Mouse (Mus musculus): ENCODE data around the gene Abcb5. TPM values are rescaled to one million over a fixed set of nuclear protein-coding genes. Genes with fewer than 3 reads are reported as not detected.
A peak's percentile ranks its signal among the peaks of the same experiment; 100 is the strongest.

Abcb5 gene
- polyA plus RNA-seq, 1 experiment from 2014 or later: not detected

DNA sequence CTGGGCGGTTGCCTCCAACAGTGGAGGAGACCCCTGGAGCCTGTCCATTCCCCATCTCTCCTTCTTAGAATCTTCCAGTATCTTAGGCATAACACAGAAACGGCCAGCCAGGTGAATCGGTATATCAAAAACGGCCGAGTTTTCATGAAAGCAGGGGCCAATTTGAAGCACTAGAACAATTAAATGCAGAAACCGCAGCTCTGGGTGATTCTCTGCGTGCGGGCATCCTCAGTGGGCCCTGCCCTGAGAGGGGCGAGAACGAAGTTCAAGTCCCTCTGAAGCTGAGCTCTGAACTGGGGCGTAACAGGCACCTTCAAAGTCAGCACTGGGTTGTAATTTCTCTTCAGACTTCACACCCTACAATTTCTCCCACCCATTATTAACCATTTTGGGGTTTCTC, 128.9 kb downstream of the Abcb5 start:
- Histone ChIP-seq H3K9ac (ENCODE audit: low read length) (peak overlapping the region; percentile 0; the same call in 1 of the 2 replicates), H3K4me1 (ENCODE audit: control insufficient read depth, insufficient read depth, low read length) (peaks cover 19% of the 10 kb centered on the region), H3K27me3 (ENCODE audit: control insufficient read depth, insufficient read depth, low read length) (peaks cover 56% of the 10 kb centered on the region), H3K9me3 (ENCODE audit: control insufficient read depth, low read length) (no peaks in the 10 kb centered on the region), H3K36me3 (ENCODE audit: control insufficient read depth, insufficient read depth, low read length) (no peaks in the 10 kb centered on the region), H3K27ac (ENCODE audit: low read depth, low read length) (no peak overlapping the region), H3K4me3 (ENCODE audit: low read depth, low read length) (peak overlapping the region; percentile 31), H3K4me2 (peak overlapping the region; percentile 86)
- 2% methylated on average over 11 of the region's 11 CpGs for WGBS
- DNase-seq (ENCODE audit: low spot score, missing footprints): peak; percentile 95
- no peak; the same call in 1 of the 2 replicates for ATAC-seq (ENCODE audit: low FRiP score)

GRCm38 (mm10) chr12:118836411-118837341, 129.5 kb downstream of the Abcb5 start:
- Histone ChIP-seq H3K4me1 (ENCODE audit: control insufficient read depth, insufficient read depth, low read length) (peaks cover 19% of the 10 kb centered on the region), H3K36me3 (ENCODE audit: control insufficient read depth, insufficient read depth, low read length) (no peaks in the 10 kb centered on the region), H3K27ac (ENCODE audit: low read depth, low read length) (no peak overlapping the region), H3K9ac (ENCODE audit: low read length) (peak overlapping the region; percentile 29; the same call in 1 of the 2 replicates), H3K4me2 (peak overlapping the region; percentile 86), H3K27me3 (ENCODE audit: control insufficient read depth, insufficient read depth, low read length) (peaks cover 53% of the 10 kb centered on the region), H3K4me3 (ENCODE audit: low read depth, low read length) (peak overlapping the region; percentile 31), H3K9me3 (ENCODE audit: control insufficient read depth, low read length) (no peaks in the 10 kb centered on the region)
- DNase-seq (ENCODE audit: low spot score, missing footprints) (peak; percentile 96), ATAC-seq (ENCODE audit: low FRiP score) (peak; percentile 88)
- WGBS: under 1% methylated on average over 64 of the region's 72 CpGs

DNA sequence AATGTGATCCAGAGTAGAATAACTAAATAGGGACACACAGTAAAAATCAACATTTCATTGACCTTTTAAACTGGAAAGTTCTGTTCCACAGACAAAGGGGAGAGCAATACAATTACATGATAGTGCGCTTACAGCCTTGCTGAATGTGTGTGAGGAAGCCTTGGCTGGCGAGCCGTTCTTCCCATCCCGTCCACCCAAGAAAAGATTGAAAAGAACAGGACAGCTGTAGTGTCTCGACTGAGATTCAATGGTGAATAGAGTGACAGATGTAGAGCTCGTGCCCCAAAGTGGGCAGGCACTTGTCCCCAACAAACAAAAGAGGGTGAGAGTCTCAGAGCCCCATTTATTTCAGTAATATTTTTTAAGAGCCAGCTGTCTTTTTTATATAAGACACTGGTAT, 136.3 kb downstream of the Abcb5 start:
- H3K4me1 ChIP-seq (ENCODE audit: control insufficient read depth, insufficient read depth, low read length): no peaks in the 10 kb centered on the region
- no peak for DNase-seq (ENCODE audit: low spot score, missing footprints)
- no peak overlapping the region for H3K4me2 ChIP-seq
- WGBS: 71% methylated on average over 6 of the region's 6 CpGs
- no peak overlapping the region for H3K4me3 ChIP-seq (ENCODE audit: low read depth, low read length)
- H3K27me3 ChIP-seq (ENCODE audit: control insufficient read depth, insufficient read depth, low read length): peaks cover under 1% of the 10 kb centered on the region
- H3K9ac ChIP-seq (ENCODE audit: low read length): no peak overlapping the region
- H3K36me3 ChIP-seq (ENCODE audit: control insufficient read depth, insufficient read depth, low read length): no peaks in the 10 kb centered on the region
- no peaks in the 10 kb centered on the region for H3K9me3 ChIP-seq (ENCODE audit: control insufficient read depth, low read length)
- ATAC-seq (ENCODE audit: low FRiP score): no peak
- no peak overlapping the region for H3K27ac ChIP-seq (ENCODE audit: low read depth, low read length)

Other genes starting within 250 kb of the Abcb5 start
- gene Sp8, start 120.1 kb downstream of the Abcb5 start, polyA plus RNA-seq (2014; fragmentation: Nextera tagmentation; extraction: Ambion mirVana): 8.7 and 9.3 TPM in 2 replicates

Measured in midbrain, embryonic 11.5 days (tissue).